Mouse (Mus musculus) embryonic facial prominence, embryonic 11.5 days (tissue): ENCODE measurements around the gene Pink1. TPM values are rescaled to one million over a fixed set of nuclear protein-coding genes. Genes with fewer than 3 reads are reported as not detected.
A peak's percentile ranks its signal among the peaks of the same experiment; 100 is the strongest.

Experiments used
- ATAC-seq: fragments of 200-750 bp; cut with Nextera tagmentation; replicated peaks from 2 replicates; pipeline ENCODE4 v1.8.0; 2017; ENCODE audit warnings: low read depth; ENCODE audit not compliant: insufficient number of reproducible peaks, low FRiP score, low TSS enrichment
- DNase-seq: peaks from one replicate; pipeline ENCODE4 v3.0.0-alpha.2; 2015; ENCODE audit warnings: low spot score
- H3K27ac ChIP-seq: fragments of 300-500 bp; sonication (generic); replicated peaks from 2 replicates; pipeline ENCODE4 v1.5.1; 2014; ENCODE audit warnings: mild to moderate bottlenecking, low read depth, low read length, control low read depth
- H3K27me3 ChIP-seq: fragments of 300-500 bp; sonication (generic); 2 replicates; pipeline ENCODE4 v1.6.1; 2014; ENCODE audit warnings: mild to moderate bottlenecking, low read length, moderate library complexity, mixed read lengths; ENCODE audit not compliant: control insufficient read depth, insufficient read depth
- H3K36me3 ChIP-seq: fragments of 300-500 bp; sonication (generic); replicated peaks from 2 replicates; pipeline ENCODE4 v1.6.1; 2014; ENCODE audit warnings: low read depth, mild to moderate bottlenecking, low read length, moderate library complexity, mixed read lengths; ENCODE audit not compliant: control insufficient read depth, insufficient read depth
- H3K4me1 ChIP-seq: fragments of 300-500 bp; sonication (generic); 2 replicates; pipeline ENCODE4 v1.6.1; 2014; ENCODE audit warnings: low read length, mixed read lengths; ENCODE audit not compliant: control insufficient read depth, insufficient read depth
- H3K4me2 ChIP-seq: fragments of 300-500 bp; sonication (generic); 2 replicates; pipeline ENCODE4 v1.6.1; 2014; ENCODE audit warnings: low read depth, mild to moderate bottlenecking, control low read depth, low read length, moderate library complexity
- H3K4me3 ChIP-seq: fragments of 300-500 bp; sonication (generic); 2 replicates; pipeline ENCODE4 v1.5.1; 2014; ENCODE audit warnings: low read depth, low read length, control low read depth
- H3K9ac ChIP-seq: fragments of 300-500 bp; sonication (generic); replicated peaks from 2 replicates; pipeline ENCODE4 v1.6.1; 2014; ENCODE audit warnings: mild to moderate bottlenecking, control low read depth, low read length
- H3K9me3 ChIP-seq: fragments of 300-500 bp; sonication (generic); replicated peaks from 2 replicates; pipeline ENCODE4 v1.6.1; 2016; ENCODE audit warnings: mild to moderate bottlenecking, low read length, inconsistent platforms, mixed read lengths; ENCODE audit not compliant: control insufficient read depth
- WGBS: fragments of 180-500 bp; shearing (Covaris S2); extraction: QIAGEN DNeasy Blood & Tissue Kit; methylation state at CpG from one replicate; pipeline ENCODE4 v1.1.7; 2014; 5-methylcytosine and 5-hydroxymethylcytosine counted together
- polyA plus RNA-seq: library from polyadenylated mRNA; unstranded; fragments of >200 nt; fragmentation: Nextera tagmentation; extraction: Ambion mirVana; gene quantifications from 2 replicates; pipeline ENCODE4 v1.2.1, GENCODE M21; 2014

Pink1 gene
- polyA plus RNA-seq, 1 experiment from 2014 or later, result 17.7 TPM

DNA sequence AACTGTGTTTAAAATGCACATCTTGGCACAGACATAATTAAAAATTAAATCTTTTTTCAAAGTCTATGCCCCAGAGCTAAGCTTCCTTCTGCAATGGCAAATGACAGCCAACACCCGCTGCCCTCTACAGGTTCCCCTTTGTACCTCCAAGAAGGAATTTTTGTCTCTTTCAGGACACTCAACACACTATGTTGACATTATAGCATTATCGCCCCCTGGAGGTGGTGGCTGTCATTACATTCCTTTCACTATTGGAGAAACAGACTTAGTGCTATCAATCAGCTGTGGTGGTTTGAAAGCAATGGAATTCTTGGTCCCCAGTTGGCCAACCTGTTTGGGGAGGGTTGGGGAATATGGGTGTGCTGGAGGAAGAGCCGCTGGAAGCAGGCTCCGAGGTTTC, 13.9 kb upstream of the Pink1 start:
- no peak overlapping the region for H3K4me2 ChIP-seq
- DNase-seq (peak; percentile 64), ATAC-seq (no peak)
- no peaks in the 10 kb centered on the region for H3K9me3 ChIP-seq
- H3K9ac ChIP-seq, result no peak overlapping the region
- H3K4me1 ChIP-seq, result no peaks in the 10 kb centered on the region
- WGBS, result 36% methylated on average over 4 of the region's 4 CpGs
- no peaks in the 10 kb centered on the region for H3K27me3 ChIP-seq
- H3K4me3 ChIP-seq, result no peak overlapping the region
- no peak overlapping the region for H3K27ac ChIP-seq
- H3K36me3 ChIP-seq, result no peaks in the 10 kb centered on the region

DNA sequence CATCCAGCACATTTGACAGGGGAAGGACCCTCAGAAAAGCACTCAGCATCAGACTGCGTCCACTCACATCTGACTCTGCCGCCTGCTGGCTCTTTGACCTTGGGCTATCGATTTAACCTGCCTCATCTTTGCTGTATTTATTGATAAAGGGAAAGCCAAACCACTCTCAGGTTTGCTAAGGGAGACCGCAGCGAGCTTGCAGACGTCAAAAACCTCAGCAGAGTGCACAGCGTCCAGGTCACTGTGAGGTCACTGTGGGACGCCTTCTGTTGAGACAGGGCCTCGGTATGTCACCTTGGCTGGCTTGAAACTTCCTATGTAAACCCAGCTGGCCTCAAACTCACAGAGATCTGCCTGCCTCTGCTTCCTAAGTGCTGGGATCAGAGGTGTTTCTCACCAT, 11.2 kb upstream of the Pink1 start:
- 72% methylated on average over 9 of the region's 9 CpGs for WGBS
- Histone ChIP-seq H3K27me3 (no peaks in the 10 kb centered on the region), H3K27ac (no peak overlapping the region), H3K36me3 (no peaks in the 10 kb centered on the region), H3K9me3 (no peaks in the 10 kb centered on the region), H3K4me3 (no peak overlapping the region), H3K9ac (no peak overlapping the region), H3K4me2 (no peak overlapping the region), H3K4me1 (no peaks in the 10 kb centered on the region)
- no peak for ATAC-seq
- DNase-seq, result no peak

DNA sequence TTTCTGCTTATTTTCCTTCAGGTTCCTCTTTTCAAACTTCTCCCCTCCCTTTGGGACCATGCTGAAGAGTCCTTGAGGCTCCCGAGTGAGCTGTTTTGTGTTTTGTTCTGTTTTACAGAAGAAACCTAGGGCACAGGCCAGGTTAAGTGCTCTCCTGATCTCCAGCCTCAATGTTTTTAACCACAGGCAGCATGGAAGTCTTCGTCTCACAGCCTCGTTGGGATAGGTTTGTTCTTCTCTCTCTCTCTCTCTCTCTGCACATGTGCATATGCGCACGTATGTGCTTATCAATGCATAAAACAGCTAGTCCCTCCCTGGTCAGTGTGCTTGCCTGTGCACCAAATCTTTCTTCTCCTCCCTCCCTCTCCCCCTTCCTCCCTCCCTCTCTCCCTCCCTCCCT, 10.8 kb upstream of the Pink1 start:
- no peak overlapping the region for H3K9ac ChIP-seq
- ATAC-seq (no peak), DNase-seq (no peak)
- H3K4me2 ChIP-seq, result no peak overlapping the region
- H3K36me3 ChIP-seq, result no peaks in the 10 kb centered on the region
- H3K4me1 ChIP-seq, result no peaks in the 10 kb centered on the region
- WGBS, result 66% methylated on average over 5 of the region's 5 CpGs
- H3K27ac ChIP-seq, result no peak overlapping the region
- H3K9me3 ChIP-seq, result no peaks in the 10 kb centered on the region
- H3K27me3 ChIP-seq, result no peaks in the 10 kb centered on the region
- H3K4me3 ChIP-seq, result no peak overlapping the region

DNA sequence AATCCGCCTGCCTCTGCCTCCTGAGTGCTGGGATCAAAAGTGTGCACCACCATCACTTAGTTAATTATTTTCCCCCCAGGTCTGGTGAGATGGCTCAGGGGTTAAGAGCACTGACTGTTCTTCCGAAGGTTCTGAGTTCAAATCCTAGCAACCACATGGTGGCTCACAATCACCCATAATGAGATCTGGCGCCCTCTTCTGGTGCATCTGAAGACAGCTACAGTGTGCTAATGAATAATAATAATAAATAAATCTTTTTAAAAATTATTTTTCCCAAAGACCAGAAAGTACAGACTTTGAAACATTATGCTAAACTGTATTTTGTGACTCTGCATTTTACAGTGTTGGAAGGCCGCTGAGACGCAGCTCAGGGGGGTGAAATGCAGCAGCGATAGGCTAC, 9.5 kb upstream of the Pink1 start:
- no peaks in the 10 kb centered on the region for H3K27me3 ChIP-seq
- no peak overlapping the region for H3K4me3 ChIP-seq
- no peaks in the 10 kb centered on the region for H3K36me3 ChIP-seq
- ATAC-seq, result no peak
- no peaks in the 10 kb centered on the region for H3K9me3 ChIP-seq
- no peak for DNase-seq
- WGBS, result 86% methylated on average over 6 of the region's 6 CpGs
- no peak overlapping the region for H3K4me2 ChIP-seq
- no peak overlapping the region for H3K27ac ChIP-seq
- no peaks in the 10 kb centered on the region for H3K4me1 ChIP-seq
- H3K9ac ChIP-seq, result no peak overlapping the region

DNA sequence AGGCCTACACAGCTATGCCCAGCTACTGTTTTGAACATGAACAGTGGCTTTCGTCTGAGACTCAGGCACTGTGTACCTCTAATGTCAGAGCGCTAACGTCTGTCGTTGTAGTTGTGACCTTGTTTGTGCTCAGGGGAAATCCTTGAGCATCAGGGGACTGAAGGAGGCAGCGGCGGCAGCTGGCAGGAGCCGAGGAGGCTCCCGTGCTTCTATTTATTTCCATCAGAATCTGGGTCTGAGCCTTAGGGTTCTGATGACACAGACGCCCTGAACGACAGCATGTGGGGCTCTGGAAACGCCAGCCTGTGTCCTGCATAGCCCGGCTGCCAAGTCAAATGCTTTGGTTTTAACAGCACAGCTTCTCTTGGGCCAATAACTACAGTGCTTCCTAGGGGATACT, 8.9 kb upstream of the Pink1 start:
- no peak for DNase-seq

DNA sequence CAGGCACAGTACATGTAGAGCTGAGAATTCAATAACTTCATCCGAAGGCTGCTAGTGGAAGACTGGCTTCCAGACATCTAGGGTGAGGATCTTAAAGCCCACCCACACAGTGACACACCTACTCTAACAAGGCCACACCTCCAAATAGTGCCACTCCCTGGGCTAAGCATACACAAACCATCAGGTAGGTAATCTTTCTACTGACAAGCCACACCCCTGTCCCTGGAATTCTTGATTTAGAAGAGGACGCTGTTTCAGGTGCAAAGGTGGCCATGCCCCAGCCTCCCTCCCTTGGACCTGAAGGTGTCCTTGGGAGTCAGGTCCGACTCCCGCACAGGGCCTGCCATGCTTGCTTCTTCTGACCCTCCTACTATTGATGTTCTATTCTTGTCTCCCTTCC, 7.0 kb upstream of the Pink1 start:
- DNase-seq (no peak), ATAC-seq (no peak)
- H3K9me3 ChIP-seq, result no peaks in the 10 kb centered on the region
- 83% methylated on average over 4 of the region's 4 CpGs for WGBS
- H3K9ac ChIP-seq, result no peak overlapping the region
- no peaks in the 10 kb centered on the region for H3K27me3 ChIP-seq
- no peak overlapping the region for H3K27ac ChIP-seq
- no peak overlapping the region for H3K4me3 ChIP-seq
- H3K4me1 ChIP-seq, result no peaks in the 10 kb centered on the region
- no peaks in the 10 kb centered on the region for H3K36me3 ChIP-seq
- no peak overlapping the region for H3K4me2 ChIP-seq

More for the DNA sequence above, 8.9 kb upstream of the Pink1 start:
- no peak overlapping the region for H3K27ac ChIP-seq
- H3K36me3 ChIP-seq, result no peaks in the 10 kb centered on the region
- no peak for ATAC-seq
- no peaks in the 10 kb centered on the region for H3K9me3 ChIP-seq
- no peaks in the 10 kb centered on the region for H3K4me1 ChIP-seq
- H3K4me2 ChIP-seq, result no peak overlapping the region
- WGBS, result 85% methylated on average over 12 of the region's 12 CpGs
- H3K27me3 ChIP-seq, result no peaks in the 10 kb centered on the region
- H3K9ac ChIP-seq, result no peak overlapping the region
- no peak overlapping the region for H3K4me3 ChIP-seq

DNA sequence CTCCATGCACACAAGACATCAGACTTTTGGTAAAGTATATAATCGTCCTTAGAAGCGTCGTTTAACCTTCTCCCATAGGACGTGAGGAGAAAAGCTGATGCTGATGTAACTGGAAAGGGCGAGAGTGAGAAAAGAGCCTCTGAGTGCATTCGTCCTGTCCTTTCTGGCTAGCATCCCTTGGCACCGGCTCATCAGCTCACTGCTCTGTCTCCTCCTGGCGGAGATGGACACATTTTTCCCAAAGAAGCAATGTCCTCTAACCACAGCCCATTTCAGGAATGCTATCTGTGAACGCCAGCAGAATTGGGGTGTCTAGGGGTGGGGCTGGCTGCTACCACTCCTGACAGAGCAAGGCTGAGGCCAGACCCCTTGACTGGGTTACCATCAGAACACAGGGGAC, 5.5 kb upstream of the Pink1 start:
- Histone ChIP-seq H3K36me3 (no peaks in the 10 kb centered on the region), H3K4me3 (no peak overlapping the region), H3K4me1 (no peaks in the 10 kb centered on the region), H3K9ac (no peak overlapping the region), H3K4me2 (no peak overlapping the region), H3K27ac (no peak overlapping the region), H3K9me3 (no peaks in the 10 kb centered on the region), H3K27me3 (no peaks in the 10 kb centered on the region)
- WGBS, result 82% methylated on average over 9 of the region's 9 CpGs
- DNase-seq (no peak), ATAC-seq (no peak)

DNA sequence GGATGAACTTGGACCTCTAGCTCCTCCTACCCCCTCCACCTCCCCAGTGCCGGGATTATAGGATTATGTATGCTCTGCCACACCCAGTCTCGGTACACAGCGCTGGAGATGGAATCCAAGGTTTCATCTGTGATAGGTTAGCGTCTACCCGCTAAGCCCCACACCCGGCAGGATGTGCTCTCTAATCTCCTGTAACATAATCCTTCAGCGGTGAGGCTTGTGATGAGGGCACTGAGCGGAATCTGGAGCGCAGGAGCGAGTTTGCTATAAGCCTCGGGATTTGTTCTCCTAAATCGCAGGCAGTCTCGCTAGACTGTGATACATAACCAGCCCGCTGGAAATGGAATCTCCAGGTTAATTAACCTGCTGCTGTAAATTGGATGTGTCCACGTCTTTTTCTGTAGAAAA, 4.2 kb upstream of the Pink1 start:
- Histone ChIP-seq H3K9ac (no peak overlapping the region), H3K4me2 (no peak overlapping the region), H3K9me3 (no peaks in the 10 kb centered on the region), H3K27me3 (no peaks in the 10 kb centered on the region), H3K4me3 (no peak overlapping the region), H3K4me1 (no peaks in the 10 kb centered on the region), H3K27ac (no peak overlapping the region), H3K36me3 (no peaks in the 10 kb centered on the region)
- ATAC-seq (no peak), DNase-seq (peak; percentile 74)
- 17% methylated on average over 15 of the region's 15 CpGs for WGBS
